Mouse (Mus musculus) C2C12 (cell line): ENCODE measurements around the gene Nsd2.
"Not testable (repeated sequence)": the region's sequence is repeated elsewhere in the genome, so short reads cannot be mapped to it uniquely, and the experiment has no call there.

Source experiments
- CTCF ChIP-seq: IDR thresholded peaks from one replicate; pipeline ENCODE4 v1.5.1; 2011; ENCODE audit not compliant: control insufficient read depth, insufficient read depth, insufficient read length
- MYOG ChIP-seq: IDR thresholded peaks from one replicate; pipeline ENCODE4 v1.6.1; 2011; ENCODE audit not compliant: control insufficient read depth, insufficient read length; ENCODE audit errors: extremely low read depth
- USF1 ChIP-seq: IDR thresholded peaks from one replicate; pipeline ENCODE4 v1.6.1; 2011; ENCODE audit warnings: low read depth, mild to moderate bottlenecking, control low read depth, moderate library complexity

DNA sequence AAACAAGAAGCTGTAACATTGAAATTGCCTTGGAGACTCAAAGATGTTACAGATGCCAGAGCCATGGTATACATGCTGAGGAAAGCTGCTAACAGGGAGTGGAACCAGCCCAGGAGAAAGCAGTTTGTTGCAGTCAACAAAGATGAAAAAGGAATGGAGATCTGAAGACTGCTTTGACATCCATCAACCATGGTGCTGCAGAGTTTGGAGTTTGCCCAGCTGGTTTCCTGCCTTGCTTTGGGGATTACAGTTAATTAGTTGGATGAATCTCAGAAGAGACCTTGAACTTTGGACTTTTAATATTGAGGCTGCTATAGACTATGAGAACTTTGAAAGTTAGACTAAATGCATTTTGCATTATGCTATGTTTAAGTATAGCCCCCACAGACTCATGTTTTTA lies 94.5 kb downstream of the Nsd2 start:
- not testable (repeated sequence) for TF ChIP-seq CTCF, USF1, MYOG
